Mouse (Mus musculus): ENCODE data around the gene Sgf29.
A peak's percentile ranks its signal among the peaks of the same experiment; 100 is the strongest.

The Sgf29 gene

GRCm38 (mm10) chr7:126704121-126704980, 55.2 kb downstream of the Sgf29 start:
- peak; percentile 74 to 83 for DNase-seq (ENCODE audit: low spot score in 2 of 2)

- DNase-seq (ENCODE audit: low spot score in 2 of 2), result peak in 1 of 2 experiments; percentile 64
Observed at GRCm38 (mm10) chr7:126707442-126708174, 58.5 kb downstream of the Sgf29 start, which contains the start of gene Coro1a. Gene Coro1a (minus strand): TSS chr7:126707787.

- no peak for DNase-seq (ENCODE audit: low spot score in 2 of 2)
Observed at GRCm38 (mm10) chr7:126708175-126708952, 59.3 kb downstream of the Sgf29 start.

- DNase-seq (ENCODE audit: low spot score in 2 of 2), result no peak
Observed at GRCm38 (mm10) chr7:126710266-126710665, 61.2 kb downstream of the Sgf29 start.

GRCm38 (mm10) chr7:126711910-126712309, 62.8 kb downstream of the Sgf29 start:
- no peak for DNase-seq (ENCODE audit: low spot score in 2 of 2)

- no peak for DNase-seq (ENCODE audit: low spot score in 2 of 2)
Observed at GRCm38 (mm10) chr7:126715679-126716078, 66.6 kb downstream of the Sgf29 start.

GRCm38 (mm10) chr7:126717566-126717965, 68.5 kb downstream of the Sgf29 start:
- no peak for DNase-seq (ENCODE audit: low spot score in 2 of 2)

GRCm38 (mm10) chr7:126718787-126719337, 69.8 kb downstream of the Sgf29 start:
- DNase-seq (ENCODE audit: low spot score in 2 of 2), result no peak

- DNase-seq (ENCODE audit: low spot score in 2 of 2), result no peak
Observed at GRCm38 (mm10) chr7:126721635-126722034, 72.5 kb downstream of the Sgf29 start.
